Mouse (Mus musculus): ENCODE results near the gene Runx3.

- TF ChIP-seq POLR2A (IDR thresholded peaks at IDR 0.05; ENCODE audit: extremely low read depth, insufficient read depth, low read length) (no peak), CTCF (IDR thresholded peaks at IDR 0.05; ENCODE audit: extremely low read depth, insufficient read depth, low read length) (no peak)
Observed at GRCm38 (mm10) chr4:135169096-135169495, 48.6 kb downstream of the Runx3 start.

All from cortical plate, adult 2 months (tissue).